In genomic region chr4:65420511-65420931, GRCm38 (mm10) we compare ENCODE assay signal across 8 mouse cellular contexts.
DNase-seq lines count a peak whose midpoint lies in the region; ATAC-seq lines count a peak whose summit lies in the region.

No protein-coding gene starts in this region.

- no peak overlapping the region for H3K9ac ChIP-seq in kidney, embryonic 16.5 days (replicated peaks; ENCODE audit: low read length)

- peaks cover 14% of the 10 kb centered on the region for H3K4me1 ChIP-seq in kidney, embryonic 16.5 days (ENCODE audit: insufficient read depth, low read length)

- H3K4me2 ChIP-seq in kidney, embryonic 16.5 days (replicated peaks; ENCODE audit: low read depth, low read length), result no peak overlapping the region

- H3K27ac ChIP-seq in kidney, embryonic 16.5 days (ENCODE audit: low read length), result peak overlapping the region; percentile 45

- ATAC-seq in kidney, embryonic 16.5 days (ENCODE audit: low FRiP score, low TSS enrichment), result peak; percentile 95
- ATAC-seq in monocyte, adult 5-6 weeks (replicated peaks; ENCODE audit: insufficient number of reproducible peaks, low FRiP score, low TSS enrichment, poor library complexity, severe bottlenecking), result no peak

- H3K36me3 ChIP-seq in kidney, embryonic 16.5 days (ENCODE audit: insufficient read depth, low read length), result no peaks in the 10 kb centered on the region

- H3K27me3 ChIP-seq in kidney, embryonic 16.5 days (ENCODE audit: insufficient read depth, low read length), result no peaks in the 10 kb centered on the region

- H3K9me3 ChIP-seq in kidney, embryonic 16.5 days (ENCODE audit: low read length), result no peaks in the 10 kb centered on the region

- 15% methylated on average over 3 of the region's 3 CpGs for WGBS in kidney, embryonic 16.5 days

- H3K4me3 ChIP-seq in kidney, embryonic 16.5 days (ENCODE audit: low read length), result no peak overlapping the region

- peak; percentile 27 for DNase-seq in adrenal gland, postnatal 14 days
- no peak for DNase-seq in adrenal gland, adult 8-10 months
- peak; percentile 90 for DNase-seq in R1 (ENCODE audit: low read depth, low spot score)
- DNase-seq in forelimb bud, embryonic 11.5 days (ENCODE audit: low read depth, low spot score), result peak; percentile 54
- DNase-seq in mesoderm, embryonic 11.5 days (ENCODE audit: low read depth, low spot score), result peak; percentile 74
- no peak for DNase-seq in frontal cortex, postnatal 36 days (ENCODE audit: low spot score in 2 of 2)

Comparison
In these comparisons a context has a peak if more than half of its experiments do, and no peak if none do; other contexts are left out.
1. DNase-seq: peak in adrenal gland, postnatal 14 days (single experiment), R1 (single experiment), forelimb bud, embryonic 11.5 days (single experiment) and mesoderm, embryonic 11.5 days (single experiment); none in adrenal gland, adult 8-10 months (single experiment) and frontal cortex, postnatal 36 days (0 of 2).